Mouse (Mus musculus) hindbrain, embryonic 16.5 days (tissue): ENCODE data around the gene Gm43720. TPM values are rescaled to one million over a fixed set of nuclear protein-coding genes. Genes with fewer than 3 reads are reported as not detected.

Experiments used
- ATAC-seq: fragments of 200-750 bp; cut with Nextera tagmentation; 2 replicates; pipeline ENCODE4 v1.8.0; 2017; ENCODE audit warnings: moderate TSS enrichment, moderate library complexity
- H3K27ac ChIP-seq: fragments of 300-500 bp; sonication (generic); 2 replicates; pipeline ENCODE4 v1.5.1; 2014; ENCODE audit warnings: low read depth, mild to moderate bottlenecking, control low read depth, low read length, moderate library complexity
- H3K27me3 ChIP-seq: fragments of 300-500 bp; sonication (generic); replicated peaks from 2 replicates; pipeline ENCODE4 v1.6.1; 2014; ENCODE audit warnings: low read length; ENCODE audit not compliant: control insufficient read depth, insufficient read depth
- H3K36me3 ChIP-seq: fragments of 300-500 bp; sonication (generic); 2 replicates; pipeline ENCODE4 v1.6.1; 2014; ENCODE audit warnings: mild to moderate bottlenecking, low read length, moderate library complexity, mixed read lengths; ENCODE audit not compliant: control insufficient read depth, insufficient read depth
- H3K4me1 ChIP-seq: fragments of 300-500 bp; sonication (generic); 2 replicates; pipeline ENCODE4 v1.6.1; 2014; ENCODE audit warnings: low read depth, low read length; ENCODE audit not compliant: control insufficient read depth, insufficient read depth
- H3K4me2 ChIP-seq: fragments of 300-500 bp; sonication (generic); 2 replicates; pipeline ENCODE4 v1.6.1; 2014; ENCODE audit warnings: mild to moderate bottlenecking, low read length, control low read depth, moderate library complexity
- H3K4me3 ChIP-seq: fragments of 300-500 bp; sonication (generic); 2 replicates; pipeline ENCODE4 v1.5.1; 2014; ENCODE audit warnings: mild to moderate bottlenecking, low read length, control low read depth, moderate library complexity
- H3K9ac ChIP-seq: fragments of 300-500 bp; sonication (generic); 2 replicates; pipeline ENCODE4 v1.6.1; 2014; ENCODE audit warnings: low read depth, mild to moderate bottlenecking, control low read depth, low read length, moderate library complexity
- H3K9me3 ChIP-seq: fragments of 300-500 bp; sonication (generic); 2 replicates; pipeline ENCODE4 v1.6.1; 2014; ENCODE audit warnings: mild to moderate bottlenecking, low read length, moderate library complexity; ENCODE audit not compliant: control insufficient read depth
- WGBS: fragments of 180-500 bp; shearing (Covaris S2); extraction: QIAGEN DNeasy Blood & Tissue Kit; methylation state at CpG from one replicate; pipeline ENCODE4 v1.1.7; 2014; 5-methylcytosine and 5-hydroxymethylcytosine counted together
- polyA plus RNA-seq: library from polyadenylated mRNA; unstranded; fragments of >200 nt; fragmentation: Nextera tagmentation; extraction: Ambion mirVana; gene quantifications from 2 replicates; pipeline ENCODE4 v1.2.1, GENCODE M21; 2015

Gene Gm43720
- polyA plus RNA-seq, 1 experiment from 2014 or later, result 0.04 TPM

DNA sequence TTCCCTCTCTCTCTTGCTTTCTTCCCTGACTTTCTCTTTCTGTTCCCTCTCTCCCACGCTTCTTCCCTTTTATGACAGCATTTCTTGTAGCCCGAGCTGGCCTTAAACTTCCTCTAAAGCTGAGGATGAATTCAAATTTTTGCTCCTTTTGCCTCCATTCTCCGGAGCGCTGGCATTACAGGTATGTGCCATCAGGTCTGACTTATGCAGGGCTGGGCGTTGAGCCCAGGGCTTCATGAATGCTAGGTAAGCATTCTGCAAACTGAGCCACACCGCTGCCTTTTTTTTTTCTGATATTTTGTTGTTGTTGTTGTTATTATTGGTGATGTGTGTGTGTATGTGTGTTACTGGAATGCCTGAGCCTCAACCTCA is 15.6 kb downstream of the Gm43720 start:
- Histone ChIP-seq H3K27ac (peak overlapping the region; percentile 69), H3K4me3 (peak overlapping the region; percentile 92), H3K4me2 (peak overlapping the region; percentile 96), H3K9ac (peak overlapping the region; percentile 96), H3K9me3 (no peaks in the 10 kb centered on the region), H3K27me3 (no peaks in the 10 kb centered on the region), H3K4me1 (peaks cover 18% of the 10 kb centered on the region), H3K36me3 (peaks cover 22% of the 10 kb centered on the region)
- 15% methylated on average over 6 of the region's 6 CpGs for WGBS
- peak; percentile 6; the same call in 1 of the 2 replicates for ATAC-seq

- peaks cover 18% of the 10 kb centered on the region for H3K4me1 ChIP-seq
- peak within 1 kb of the TSS; percentile 92 for H3K4me3 ChIP-seq
- under 1% methylated on average over 63 of the region's 71 CpGs for WGBS
- H3K9me3 ChIP-seq, result no peaks in the 10 kb centered on the region
- H3K4me2 ChIP-seq, result peak within 1 kb of the TSS; percentile 96
- H3K9ac ChIP-seq, result peak within 1 kb of the TSS; percentile 96
- peak within 1 kb of the TSS; percentile 83 for H3K27ac ChIP-seq
- peak; percentile 94 for ATAC-seq
- H3K36me3 ChIP-seq, result peaks cover 28% of the 10 kb centered on the region
- no peaks in the 10 kb centered on the region for H3K27me3 ChIP-seq
Observed at GRCm38 (mm10) chr5:138263260-138264206, 16.2 kb downstream of the Gm43720 start, which contains the start of gene BC037034. Gene BC037034 (minus strand): TSS chr5:138264033.

DNA sequence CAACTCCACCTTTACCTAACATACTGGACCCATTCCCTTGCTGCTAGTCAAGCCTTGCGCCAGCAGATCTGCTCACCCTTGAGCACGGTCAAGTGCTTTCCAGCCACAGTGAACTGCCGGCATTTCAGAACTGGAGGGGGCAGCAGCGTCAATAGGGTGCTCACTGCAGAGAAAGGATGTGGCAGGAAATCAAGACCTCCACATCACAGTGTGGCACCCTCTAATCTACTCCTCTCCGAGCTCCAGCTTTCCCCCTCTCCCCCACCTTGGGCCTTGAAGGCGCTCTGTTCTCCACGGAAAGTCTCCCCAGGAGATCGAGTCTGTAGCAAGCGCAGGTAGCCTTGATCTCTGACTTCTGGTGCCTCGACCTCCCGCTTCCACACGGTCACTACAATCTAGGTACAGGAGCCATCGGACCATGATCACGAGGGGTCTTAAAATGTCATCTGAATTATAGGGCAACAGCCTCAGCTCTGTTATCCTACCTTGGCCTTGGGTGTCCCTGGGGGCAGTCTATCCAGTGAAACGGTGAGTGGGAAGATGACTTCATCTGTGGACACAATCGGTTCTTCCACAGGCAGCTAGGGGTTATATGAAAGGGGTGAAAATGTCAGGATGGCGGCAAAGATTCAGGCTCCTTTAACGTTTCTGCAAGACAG is 17.0 kb downstream of the Gm43720 start:
- H3K4me2 ChIP-seq, result peak overlapping the region; percentile 96
- peak overlapping the region; percentile 96 for H3K9ac ChIP-seq
- H3K27me3 ChIP-seq, result no peaks in the 10 kb centered on the region
- H3K27ac ChIP-seq, result no peak overlapping the region
- peaks cover 18% of the 10 kb centered on the region for H3K4me1 ChIP-seq
- no peak for ATAC-seq
- no peaks in the 10 kb centered on the region for H3K9me3 ChIP-seq
- peaks cover 32% of the 10 kb centered on the region for H3K36me3 ChIP-seq
- peak overlapping the region; percentile 92 for H3K4me3 ChIP-seq
- 62% methylated on average over 18 of the region's 18 CpGs for WGBS

DNA sequence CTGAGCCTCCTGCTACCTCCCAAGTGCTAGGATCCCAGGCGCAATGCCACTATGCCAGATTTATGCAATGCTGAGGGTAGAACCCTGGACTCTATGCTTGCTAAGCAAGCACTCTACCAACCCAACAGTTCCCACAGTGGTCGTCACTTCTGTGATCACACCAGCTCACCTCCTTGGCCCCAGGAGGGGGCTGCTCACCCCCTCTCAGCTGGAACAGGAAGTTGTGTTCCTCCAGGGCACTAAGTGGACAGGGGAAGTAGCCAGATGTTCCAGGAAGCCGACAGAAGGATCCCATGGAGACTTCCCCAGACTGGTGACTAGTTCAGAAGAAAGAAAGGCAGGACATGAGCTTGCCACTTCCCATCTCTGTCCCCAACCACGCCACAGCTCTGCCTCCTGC is 17.8 kb downstream of the Gm43720 start:
- peaks cover 34% of the 10 kb centered on the region for H3K36me3 ChIP-seq
- no peak overlapping the region for H3K4me2 ChIP-seq
- H3K4me3 ChIP-seq, result no peak overlapping the region
- peaks cover 18% of the 10 kb centered on the region for H3K4me1 ChIP-seq
- H3K27me3 ChIP-seq, result no peaks in the 10 kb centered on the region
- WGBS, result 89% methylated on average over 4 of the region's 4 CpGs
- no peak for ATAC-seq
- no peak overlapping the region for H3K27ac ChIP-seq
- H3K9ac ChIP-seq, result no peak overlapping the region
- no peaks in the 10 kb centered on the region for H3K9me3 ChIP-seq

GRCm38 (mm10) chr5:138260834-138261233 is 18.9 kb downstream of the Gm43720 start:
- no peaks in the 10 kb centered on the region for H3K9me3 ChIP-seq
- no peak for ATAC-seq
- H3K27me3 ChIP-seq, result no peaks in the 10 kb centered on the region
- peaks cover 27% of the 10 kb centered on the region for H3K4me1 ChIP-seq
- no peak overlapping the region for H3K27ac ChIP-seq
- H3K36me3 ChIP-seq, result peaks cover 26% of the 10 kb centered on the region
- no peak overlapping the region for H3K4me3 ChIP-seq
- H3K4me2 ChIP-seq, result no peak overlapping the region
- 93% methylated on average over 11 of the region's 11 CpGs for WGBS
- no peak overlapping the region for H3K9ac ChIP-seq

DNA sequence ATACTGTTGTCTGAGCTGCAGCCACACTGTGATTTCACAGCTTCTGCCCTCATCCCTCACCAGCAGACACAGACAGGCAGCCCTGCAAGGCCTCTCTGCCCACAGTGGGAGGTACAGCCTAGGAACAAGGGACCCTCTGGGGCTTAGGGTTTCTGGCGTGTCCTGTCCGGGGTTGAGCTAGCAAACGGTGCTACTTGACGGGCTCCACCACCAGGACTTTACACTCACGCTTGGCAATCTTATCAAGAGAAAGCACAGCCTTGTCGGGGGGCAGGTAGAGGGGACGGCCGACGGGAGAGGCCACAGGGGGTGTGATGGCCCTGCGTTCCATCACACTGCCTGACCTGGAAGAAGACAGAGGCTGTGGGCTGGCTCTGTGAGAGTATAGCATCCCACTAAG is 19.7 kb downstream of the Gm43720 start:
- no peak overlapping the region for H3K9ac ChIP-seq
- no peak for ATAC-seq
- H3K4me2 ChIP-seq, result no peak overlapping the region
- peaks cover 24% of the 10 kb centered on the region for H3K36me3 ChIP-seq
- peaks cover 27% of the 10 kb centered on the region for H3K4me1 ChIP-seq
- H3K27me3 ChIP-seq, result no peaks in the 10 kb centered on the region
- no peaks in the 10 kb centered on the region for H3K9me3 ChIP-seq
- no peak overlapping the region for H3K4me3 ChIP-seq
- 86% methylated on average over 10 of the region's 10 CpGs for WGBS
- H3K27ac ChIP-seq, result no peak overlapping the region

GRCm38 (mm10) chr5:138258993-138259392 is 20.8 kb downstream of the Gm43720 start:
- Histone ChIP-seq H3K27me3 (no peaks in the 10 kb centered on the region), H3K9ac (no peak overlapping the region), H3K36me3 (peaks cover 24% of the 10 kb centered on the region), H3K4me1 (peaks cover 24% of the 10 kb centered on the region), H3K27ac (no peak overlapping the region), H3K4me2 (no peak overlapping the region), H3K9me3 (no peaks in the 10 kb centered on the region), H3K4me3 (no peak overlapping the region)
- ATAC-seq, result no peak
- WGBS, result 74% methylated on average over 7 of the region's 7 CpGs

DNA sequence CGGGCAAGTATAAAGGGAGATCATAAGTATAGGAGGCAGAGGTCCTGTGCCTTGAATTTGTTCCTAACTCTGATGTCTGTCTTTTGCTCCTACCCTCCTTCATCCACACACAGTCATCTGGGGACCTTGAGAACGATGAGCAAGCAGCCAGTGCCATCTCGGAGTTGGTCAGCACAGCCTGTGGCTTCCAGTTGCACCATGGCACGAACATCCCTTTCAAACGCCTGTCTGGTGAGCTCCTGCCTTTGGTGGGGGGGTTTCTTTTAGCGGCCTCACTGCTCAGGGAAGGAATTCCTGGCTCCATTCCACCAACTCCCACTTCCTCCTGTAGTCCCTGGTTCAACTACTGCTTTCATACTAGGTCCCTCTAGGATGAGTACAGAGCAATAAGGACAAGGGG is 21.2 kb downstream of the Gm43720 start:
- H3K4me3 ChIP-seq, result no peak overlapping the region
- H3K4me1 ChIP-seq, result peaks cover 24% of the 10 kb centered on the region
- 85% methylated on average over 6 of the region's 6 CpGs for WGBS

DNA sequence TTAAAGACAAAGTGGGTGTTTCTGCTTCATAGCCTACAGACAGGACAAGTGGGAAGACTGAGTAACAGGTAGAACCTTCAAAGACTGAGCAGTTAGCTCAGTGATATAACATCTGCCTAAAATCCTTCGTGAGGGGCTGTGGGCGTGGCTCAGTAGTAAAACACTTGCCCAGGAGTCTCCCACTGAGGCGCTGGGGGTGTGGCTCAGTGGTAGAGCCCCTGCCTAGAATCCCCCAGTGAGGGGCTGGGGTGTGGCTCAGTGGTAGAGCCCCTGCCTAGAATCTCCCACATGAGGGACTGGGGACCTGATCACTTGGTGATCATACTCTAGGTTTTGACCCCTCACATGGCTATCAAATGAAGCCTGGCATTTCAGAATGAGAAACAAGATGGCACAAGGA is 21.7 kb downstream of the Gm43720 start:
- no peak for ATAC-seq
- no peak overlapping the region for H3K9ac ChIP-seq
- H3K4me1 ChIP-seq, result peaks cover 21% of the 10 kb centered on the region
- WGBS, result 94% methylated on average over 3 of the region's 3 CpGs
- H3K27ac ChIP-seq, result no peak overlapping the region
- H3K9me3 ChIP-seq, result no peaks in the 10 kb centered on the region
- no peaks in the 10 kb centered on the region for H3K27me3 ChIP-seq
- no peak overlapping the region for H3K4me3 ChIP-seq
- peaks cover 24% of the 10 kb centered on the region for H3K36me3 ChIP-seq
- H3K4me2 ChIP-seq, result no peak overlapping the region

More for the DNA sequence above, 21.2 kb downstream of the Gm43720 start:
- Histone ChIP-seq H3K9ac (no peak overlapping the region), H3K27ac (no peak overlapping the region), H3K9me3 (no peaks in the 10 kb centered on the region), H3K27me3 (no peaks in the 10 kb centered on the region), H3K36me3 (peaks cover 24% of the 10 kb centered on the region), H3K4me2 (no peak overlapping the region)
- ATAC-seq, result no peak
